Mouse (Mus musculus) liver, postnatal 0 days (tissue): ENCODE results near the gene 1700056E22Rik. TPM values are rescaled to one million over a fixed set of nuclear protein-coding genes. Genes with fewer than 3 reads are reported as not detected.
A peak's percentile ranks its signal among the peaks of the same experiment; 100 is the strongest.

Source experiments
- ATAC-seq: fragments of 200-750 bp; cut with Nextera tagmentation; 2 replicates; pipeline ENCODE4 v1.8.0; 2017; ENCODE audit warnings: mild to moderate bottlenecking, moderate library complexity
- DNase-seq: peaks from one replicate; pipeline ENCODE4 v3.0.0-alpha.2; 2016
- H3K27ac ChIP-seq: fragments of 300-500 bp; sonication (generic); 2 replicates; pipeline ENCODE4 v1.5.1; 2014; ENCODE audit warnings: antibody characterized with exemption, moderate library complexity, mild to moderate bottlenecking, low read depth
- H3K27me3 ChIP-seq: fragments of 300-500 bp; sonication (generic); 2 replicates; pipeline ENCODE4 v1.6.1; 2014; ENCODE audit warnings: low read length, control low read depth, mixed read lengths; ENCODE audit not compliant: insufficient read depth
- H3K36me3 ChIP-seq: fragments of 300-500 bp; sonication (generic); replicated peaks from 2 replicates; pipeline ENCODE4 v1.6.1; 2014; ENCODE audit warnings: mild to moderate bottlenecking, control low read depth, low read length, moderate library complexity, mixed read lengths; ENCODE audit not compliant: insufficient read depth
- H3K4me1 ChIP-seq: fragments of 300-500 bp; sonication (generic); 2 replicates; pipeline ENCODE4 v1.6.1; 2014; ENCODE audit warnings: antibody characterized with exemption, mild to moderate bottlenecking, control low read depth; ENCODE audit not compliant: insufficient read depth
- H3K4me2 ChIP-seq: fragments of 300-500 bp; sonication (generic); 2 replicates; pipeline ENCODE4 v1.6.1; 2014; ENCODE audit warnings: low read depth, mild to moderate bottlenecking, low read length, moderate library complexity, mixed read lengths
- H3K4me3 ChIP-seq: fragments of 300-500 bp; sonication (generic); 2 replicates; pipeline ENCODE4 v1.5.1; 2014; ENCODE audit warnings: low read depth, low read length
- H3K9ac ChIP-seq: fragments of 300-500 bp; sonication (generic); replicated peaks from 2 replicates; pipeline ENCODE4 v1.6.1; 2014; ENCODE audit warnings: mild to moderate bottlenecking, moderate library complexity
- H3K9me3 ChIP-seq: fragments of 300-500 bp; sonication (generic); 2 replicates; pipeline ENCODE4 v1.6.1; 2016; ENCODE audit warnings: mild to moderate bottlenecking, control low read depth, low read length, mixed read lengths
- CTCF ChIP-seq: sonication (generic); IDR thresholded peaks from 2 replicates; pipeline ENCODE4 v1.5.1; 2016; ENCODE audit warnings: antibody characterized with exemption, low read depth
- EP300 ChIP-seq: IDR thresholded peaks from 2 replicates; pipeline ENCODE4 v1.6.1; 2016; ENCODE audit warnings: antibody characterized with exemption, low read depth, mild to moderate bottlenecking
- WGBS: fragments of 180-500 bp; shearing (Covaris S2); extraction: QIAGEN DNeasy Blood & Tissue Kit; methylation state at CpG from one replicate; pipeline ENCODE4 v1.1.7; 2014; ENCODE audit not compliant: insufficient replicate concordance; 5-methylcytosine and 5-hydroxymethylcytosine counted together
- polyA plus RNA-seq: library from polyadenylated mRNA; unstranded; fragments of >200 nt; fragmentation: Nextera tagmentation; extraction: Ambion mirVana; gene quantifications from 2 replicates; pipeline ENCODE4 v1.2.1, GENCODE M21; 2015

Gene 1700056E22Rik
- polyA plus RNA-seq, 1 experiment from 2014 or later, result 2.4 TPM

GRCm38 (mm10) chr1:184053141-184053540 lies 19.0 kb upstream of the 1700056E22Rik start:
- ATAC-seq (peak; percentile 62), DNase-seq (no peak)
- H3K36me3 ChIP-seq, result no peaks in the 10 kb centered on the region
- 40% methylated on average over 4 of the region's 4 CpGs for WGBS
- H3K4me2 ChIP-seq, result peak overlapping the region; percentile 1; the same call in 1 of the 2 replicates
- peaks cover 20% of the 10 kb centered on the region for H3K4me1 ChIP-seq
- H3K4me3 ChIP-seq, result no peak overlapping the region
- no peaks in the 10 kb centered on the region for H3K27me3 ChIP-seq
- no peak overlapping the region for H3K9ac ChIP-seq
- H3K27ac ChIP-seq, result peak overlapping the region; percentile 35; the same call in 1 of the 2 replicates
- TF ChIP-seq CTCF (no peak), EP300 (no peak)
- no peaks in the 10 kb centered on the region for H3K9me3 ChIP-seq

GRCm38 (mm10) chr1:184052331-184052730 lies 18.2 kb upstream of the 1700056E22Rik start:
- TF ChIP-seq EP300 (no peak), CTCF (no peak)
- Histone ChIP-seq H3K9me3 (no peaks in the 10 kb centered on the region), H3K27ac (no peak overlapping the region), H3K36me3 (no peaks in the 10 kb centered on the region), H3K27me3 (no peaks in the 10 kb centered on the region), H3K4me1 (peaks cover 14% of the 10 kb centered on the region), H3K9ac (no peak overlapping the region), H3K4me2 (no peak overlapping the region), H3K4me3 (no peak overlapping the region)
- 62% methylated on average over 4 of the region's 4 CpGs for WGBS
- DNase-seq (no peak), ATAC-seq (no peak)

- TF ChIP-seq CTCF, result no peak
- no peak; the same call in 1 of the 2 replicates for TF ChIP-seq EP300
- Histone ChIP-seq H3K9me3 (no peaks in the 10 kb centered on the region), H3K36me3 (no peaks in the 10 kb centered on the region), H3K4me1 (peaks cover 14% of the 10 kb centered on the region), H3K27me3 (no peaks in the 10 kb centered on the region), H3K9ac (no peak overlapping the region), H3K4me3 (no peak overlapping the region), H3K27ac (no peak overlapping the region), H3K4me2 (no peak overlapping the region)
- DNase-seq (peak; percentile 39), ATAC-seq (peak; percentile 57)
- 44% methylated on average over 6 of the region's 6 CpGs for WGBS
These were observed 17.7 kb upstream of the 1700056E22Rik start for GRCm38 (mm10) chr1:184051824-184052223.

- H3K27me3 ChIP-seq, result no peaks in the 10 kb centered on the region
- no peak overlapping the region for H3K4me3 ChIP-seq
- H3K27ac ChIP-seq, result no peak overlapping the region
- no peak for TF ChIP-seq CTCF
- TF ChIP-seq EP300, result no peak
- no peak overlapping the region for H3K4me2 ChIP-seq
- WGBS, result 80% methylated on average over 1 of the region's 1 CpGs
- H3K4me1 ChIP-seq, result peaks cover 14% of the 10 kb centered on the region
- no peaks in the 10 kb centered on the region for H3K9me3 ChIP-seq
- H3K9ac ChIP-seq, result no peak overlapping the region
- DNase-seq, result no peak
- no peak for ATAC-seq
- no peaks in the 10 kb centered on the region for H3K36me3 ChIP-seq
These were observed 17.2 kb upstream of the 1700056E22Rik start for GRCm38 (mm10) chr1:184051286-184051685.

GRCm38 (mm10) chr1:184048675-184049418 lies 14.7 kb upstream of the 1700056E22Rik start:
- H3K9ac ChIP-seq, result peak overlapping the region; percentile 22; the same call in 1 of the 2 replicates
- peak overlapping the region; percentile 25 for H3K4me3 ChIP-seq
- H3K36me3 ChIP-seq, result no peaks in the 10 kb centered on the region; the same call in 1 of the 2 replicates
- H3K27ac ChIP-seq, result peak overlapping the region; percentile 44; the same call in 1 of the 2 replicates
- ATAC-seq (peak; percentile 38; the same call in 1 of the 2 replicates), DNase-seq (no peak)
- H3K27me3 ChIP-seq, result no peaks in the 10 kb centered on the region
- peak overlapping the region; percentile 64 for H3K4me2 ChIP-seq
- H3K9me3 ChIP-seq, result no peaks in the 10 kb centered on the region
- 36% methylated on average over 10 of the region's 10 CpGs for WGBS
- TF ChIP-seq CTCF, result no peak
- TF ChIP-seq EP300, result no peak
- peaks cover 11% of the 10 kb centered on the region for H3K4me1 ChIP-seq

- no peaks in the 10 kb centered on the region for H3K27me3 ChIP-seq
- no peak overlapping the region for H3K9ac ChIP-seq
- peaks cover 5% of the 10 kb centered on the region for H3K4me1 ChIP-seq
- H3K4me3 ChIP-seq, result no peak overlapping the region
- ATAC-seq (no peak), DNase-seq (no peak)
- TF ChIP-seq CTCF, result no peak
- TF ChIP-seq EP300, result no peak
- no peak overlapping the region for H3K27ac ChIP-seq
- no peaks in the 10 kb centered on the region; the same call in 1 of the 2 replicates for H3K36me3 ChIP-seq
- no peaks in the 10 kb centered on the region for H3K9me3 ChIP-seq
- 61% methylated on average over 9 of the region's 9 CpGs for WGBS
- no peak overlapping the region for H3K4me2 ChIP-seq
These were observed 13.7 kb upstream of the 1700056E22Rik start for GRCm38 (mm10) chr1:184047818-184048217.
